In the genomic region with DNA sequence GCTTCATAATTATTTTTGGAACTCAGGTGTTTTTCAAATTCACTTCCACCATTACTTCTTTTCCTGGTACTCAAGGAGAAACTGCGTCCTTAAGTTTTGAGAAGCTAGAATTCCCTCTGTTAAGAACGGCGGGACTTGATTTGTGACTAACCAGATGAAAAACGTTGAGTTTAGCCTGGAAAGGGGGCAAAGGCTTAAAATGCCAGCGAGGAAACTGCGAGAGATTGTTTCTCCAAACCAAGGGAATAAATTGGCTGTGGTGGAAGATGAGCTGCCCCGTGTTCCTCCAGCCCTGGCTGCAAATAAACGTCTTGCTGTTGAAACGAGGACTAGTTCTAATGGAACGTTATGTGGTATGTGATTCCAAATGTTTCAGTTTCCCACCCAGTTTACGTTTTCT, we compare ENCODE assay signal across 9 mouse cellular contexts. TPM values are rescaled to one million over a fixed set of nuclear protein-coding genes. Genes with fewer than 3 reads are reported as not detected.
DNase-seq lines count a peak whose midpoint lies in the region; ATAC-seq and TF ChIP-seq lines count a peak whose summit lies in the region.
"Had no signal": no experiment of that assay in that cellular context is flagged by ENCODE, and none has a peak within 500 bp of the region (broad histone marks: within the 10 kb centered on the region; RNA-seq: fewer than 3 reads in every experiment).

No protein-coding gene starts in this region.

- TF ChIP-seq POLR2A in cerebellum, adult 2 months (IDR thresholded peaks at IDR 0.05; ENCODE audit: borderline replicate concordance, insufficient read depth, low read length) = no peak
- no peak for TF ChIP-seq POLR2A in spleen, adult 2 months (IDR thresholded peaks at IDR 0.05; ENCODE audit: low read depth, low read length)
- no peak for TF ChIP-seq POLR2A in limb, embryonic 14.5 days (IDR thresholded peaks at IDR 0.05; ENCODE audit: borderline replicate concordance, extremely low read depth, insufficient read depth, insufficient read length)

- H3K4me2 ChIP-seq in limb, embryonic 14.5 days (replicated peaks; ENCODE audit: low read depth, low read length, severe bottlenecking) = peak overlapping the region; percentile 68
- H3K4me2 ChIP-seq in stomach, postnatal 0 days (replicated peaks; ENCODE audit: low read depth) = peak overlapping the region; percentile 87

- H3K27me3 ChIP-seq in cerebellum, adult 2 months (ENCODE audit: control insufficient read depth, insufficient read depth, low read length) = no peaks in the 10 kb centered on the region
- no peaks in the 10 kb centered on the region for H3K27me3 ChIP-seq in spleen, adult 2 months (ENCODE audit: control insufficient read depth, insufficient read depth, low read length)
- no peaks in the 10 kb centered on the region for H3K27me3 ChIP-seq in limb, embryonic 14.5 days (ENCODE audit: control insufficient read depth, insufficient read depth, low read length)
- H3K27me3 ChIP-seq in stomach, postnatal 0 days (ENCODE audit: control insufficient read depth, insufficient read depth, low read length) = no peaks in the 10 kb centered on the region

- peaks cover 6% of the 10 kb centered on the region for H3K36me3 ChIP-seq in spleen, adult 2 months (ENCODE audit: control insufficient read depth, insufficient read depth, low read length)
- H3K36me3 ChIP-seq in limb, embryonic 14.5 days (ENCODE audit: control insufficient read depth, insufficient read depth, low read length) = peaks cover 36% of the 10 kb centered on the region
- H3K36me3 ChIP-seq in stomach, postnatal 0 days (ENCODE audit: control insufficient read depth, insufficient read depth, low read length) = peaks cover 5% of the 10 kb centered on the region; the same call in 1 of the 2 replicates

- no peak for DNase-seq in cerebellum, adult 2 months
- no peak for DNase-seq in cerebellum, adult 9-11 months
- DNase-seq in spleen, adult 2 months (ENCODE audit: low read depth in 1 of 2, low spot score in 2 of 2) = no peak
- DNase-seq in spleen, adult 18-20 months = no peak
- no peak for DNase-seq in limb, embryonic 14.5 days (ENCODE audit: low spot score)
- no peak for DNase-seq in stomach, postnatal 0 days (ENCODE audit: low spot score)
- no peak for DNase-seq in adrenal gland, postnatal 14 days

- no peak for ATAC-seq in limb, embryonic 14.5 days (ENCODE audit: low FRiP score, low read depth)
- ATAC-seq in stomach, postnatal 0 days (ENCODE audit: low FRiP score, low TSS enrichment) = no peak
- no peak for ATAC-seq in frontal cortex, adult (ENCODE audit: low TSS enrichment)

- H3K4me3 ChIP-seq in cerebellum, adult 2 months (replicated peaks; ENCODE audit: insufficient read depth, low read depth, low read length) = peak overlapping the region; percentile 96
- H3K4me3 ChIP-seq in spleen, adult 2 months (ENCODE audit: extremely low read depth, insufficient read depth, insufficient read length) = peak overlapping the region; percentile 48
- H3K4me3 ChIP-seq in limb, embryonic 14.5 days (replicated peaks; ENCODE audit: low read length) = peak overlapping the region; percentile 89
- peak overlapping the region; percentile 93 for H3K4me3 ChIP-seq in stomach, postnatal 0 days (ENCODE audit: low read depth, low read length)

- whole genome bisulfite sequencing in cerebellum, adult 2 months = 1% methylated on average over 11 of the region's 11 CpGs
- WGBS in spleen, adult 2 months = 1% methylated on average over 11 of the region's 11 CpGs
- 3% methylated on average over 11 of the region's 11 CpGs for WGBS in limb, embryonic 14.5 days
- 3% methylated on average over 11 of the region's 11 CpGs for WGBS in stomach, postnatal 0 days

- H3K27ac ChIP-seq in cerebellum, adult 2 months (ENCODE audit: insufficient read depth, low read length) = no peak overlapping the region
- no peak overlapping the region for H3K27ac ChIP-seq in spleen, adult 2 months (ENCODE audit: insufficient read depth, low read length)
- no peak overlapping the region for H3K27ac ChIP-seq in limb, embryonic 14.5 days (replicated peaks; ENCODE audit: low read depth, low read length)
- H3K27ac ChIP-seq in stomach, postnatal 0 days (replicated peaks) = no peak overlapping the region

- no peak for TF ChIP-seq EP300 in stomach, postnatal 0 days (optimal IDR thresholded peaks at IDR 0.05)

- H3K9me3 ChIP-seq in limb, embryonic 14.5 days (ENCODE audit: control insufficient read depth, low read length) = no peaks in the 10 kb centered on the region
- H3K9me3 ChIP-seq in stomach, postnatal 0 days (ENCODE audit: control insufficient read depth, low read length) = no peaks in the 10 kb centered on the region

- TF ChIP-seq CTCF in cerebellum, adult 2 months (IDR thresholded peaks at IDR 0.05; ENCODE audit: borderline replicate concordance, insufficient read depth, low read depth, low read length) = no peak
- TF ChIP-seq CTCF in spleen, adult 2 months (IDR thresholded peaks at IDR 0.05; ENCODE audit: extremely low read depth, insufficient read depth, insufficient read length, insufficient replicate concordance) = no peak
- TF ChIP-seq CTCF in stomach, postnatal 0 days (IDR thresholded peaks at IDR 0.05; ENCODE audit: low read depth) = no peak

- H3K4me1 ChIP-seq in cerebellum, adult 2 months (ENCODE audit: control insufficient read depth, insufficient read depth, low read length) = no peaks in the 10 kb centered on the region
- peaks cover 3% of the 10 kb centered on the region; the same call in 1 of the 2 replicates for H3K4me1 ChIP-seq in spleen, adult 2 months (ENCODE audit: control insufficient read depth, insufficient read depth, insufficient read length)
- H3K4me1 ChIP-seq in limb, embryonic 14.5 days (ENCODE audit: control insufficient read depth, insufficient read depth, low read length) = peaks cover 10% of the 10 kb centered on the region
- 0 out of 2 replicates have a peak, but pooled peaks cover 2% of the 10 kb centered on the region for H3K4me1 ChIP-seq in stomach, postnatal 0 days (replicated peaks; ENCODE audit: control insufficient read depth, insufficient read depth)

- H3K9ac ChIP-seq in limb, embryonic 14.5 days (ENCODE audit: low read depth, low read length, severe bottlenecking) = peak overlapping the region; percentile 89
- peak overlapping the region; percentile 64 for H3K9ac ChIP-seq in stomach, postnatal 0 days (ENCODE audit: low read length)

RNA-seq across cellular contexts. Expression of gene 2700049A03Rik, which starts 1.0 kb away (rescaled TPM):
- 6.5 and 6.8 TPM in 2 replicates for polyA plus RNA-seq in cerebellum, adult 2 months (2012; rRNA removed)
- polyA plus RNA-seq in spleen, adult 2 months (2012; rRNA removed) = 1.7 and 2.0 TPM in 2 replicates
- 8.5 and 9.5 TPM in 2 replicates for polyA plus RNA-seq in limb, embryonic 14.5 days (2012; rRNA removed)
- 12.5 and 18.8 TPM in 2 replicates for polyA plus RNA-seq in limb, embryonic 14.5 days (2014; fragmentation: Nextera tagmentation; extraction: Ambion mirVana)
- 3.8 and 4.3 TPM in 2 replicates for polyA plus RNA-seq in stomach, postnatal 0 days (2015; fragmentation: Nextera tagmentation; extraction: Ambion mirVana)
- total RNA-seq in adrenal gland, postnatal 14 days (2021) = 8.7 and 9.1 TPM in 2 replicates

RNA-seq across cellular contexts. Expression of gene Timm9, which starts 1.2 kb away (rescaled TPM):
- polyA plus RNA-seq in cerebellum, adult 2 months (2012; rRNA removed) = 76.6 and 78.0 TPM in 2 replicates
- polyA plus RNA-seq in spleen, adult 2 months (2012; rRNA removed) = 7.2 and 8.4 TPM in 2 replicates
- polyA plus RNA-seq in limb, embryonic 14.5 days (2012; rRNA removed) = 39.1 and 53.6 TPM in 2 replicates
- polyA plus RNA-seq in limb, embryonic 14.5 days (2014; fragmentation: Nextera tagmentation; extraction: Ambion mirVana) = 73.3 and 74.3 TPM in 2 replicates
- 55.7 and 60.9 TPM in 2 replicates for polyA plus RNA-seq in stomach, postnatal 0 days (2015; fragmentation: Nextera tagmentation; extraction: Ambion mirVana)
- 68.7 and 72.3 TPM in 2 replicates for total RNA-seq in adrenal gland, postnatal 14 days (2021)

RNA-seq across cellular contexts. Expression of gene Tomm20l, which starts 26.5 kb away (rescaled TPM):
- polyA plus RNA-seq in cerebellum, adult 2 months (2012; rRNA removed) = not detected in 2 replicates
- not detected in 2 replicates for polyA plus RNA-seq in spleen, adult 2 months (2012; rRNA removed)
- polyA plus RNA-seq in limb, embryonic 14.5 days (2012; rRNA removed) = not detected in 2 replicates
- not detected in 2 replicates for polyA plus RNA-seq in limb, embryonic 14.5 days (2014; fragmentation: Nextera tagmentation; extraction: Ambion mirVana)
- polyA plus RNA-seq in stomach, postnatal 0 days (2015; fragmentation: Nextera tagmentation; extraction: Ambion mirVana) = not detected in 2 replicates
- 3.7 and 6.9 TPM in 2 replicates for total RNA-seq in adrenal gland, postnatal 14 days (2021)
- polyA plus RNA-seq: gonadal fat pad, adult 2 months had no signal
